11 mouse cellular contexts compared by ENCODE assay signal in the genomic region with DNA sequence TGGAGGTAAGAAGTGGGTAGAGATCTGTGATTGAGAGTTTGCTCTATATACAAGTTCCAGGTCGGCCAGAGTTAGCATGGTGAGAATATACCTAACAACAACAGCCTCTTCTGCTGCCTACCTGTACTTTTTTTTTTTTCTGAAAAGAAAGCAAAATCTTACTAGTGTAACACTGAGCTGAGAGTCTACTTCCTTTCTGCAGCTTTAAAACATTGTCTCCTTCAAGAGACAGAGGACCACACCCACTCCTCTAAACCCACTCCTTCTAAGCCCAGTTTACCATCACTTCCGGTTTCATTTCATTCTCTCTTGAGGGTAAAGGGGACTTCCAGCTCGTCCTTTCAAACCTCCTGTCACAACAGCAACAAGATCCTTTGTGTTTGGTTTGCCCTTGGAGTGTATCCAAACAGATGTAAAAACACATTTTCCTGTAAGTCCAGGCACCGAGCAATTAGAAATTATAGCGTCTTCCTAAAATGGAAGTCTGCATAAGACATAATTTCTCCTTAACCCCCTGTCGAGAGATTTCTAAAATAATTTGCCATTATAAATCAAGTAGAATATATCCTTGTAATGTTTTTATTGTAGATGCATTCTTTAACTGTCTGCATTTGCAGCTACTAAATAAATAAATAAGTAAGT. TPM values are rescaled to one million over a fixed set of nuclear protein-coding genes. Genes with fewer than 3 reads are reported as not detected.
DNase-seq lines count a peak whose midpoint lies in the region; ATAC-seq lines count a peak whose summit lies in the region.
"Had no signal": no experiment of that assay in that cellular context is flagged by ENCODE, and none has a peak within 500 bp of the region (broad histone marks: within the 10 kb centered on the region; RNA-seq: fewer than 3 reads in every experiment).

No protein-coding gene starts in this region.

- peaks cover 7% of the 10 kb centered on the region for H3K4me1 ChIP-seq in lung, embryonic 16.5 days (replicated peaks; ENCODE audit: control insufficient read depth, insufficient read depth, low read length)
- peaks cover 28% of the 10 kb centered on the region for H3K4me1 ChIP-seq in liver, embryonic 15.5 days (replicated peaks)
- peaks cover 10% of the 10 kb centered on the region for H3K4me1 ChIP-seq in midbrain, embryonic 16.5 days (ENCODE audit: control insufficient read depth, insufficient read depth, low read length)

- no peak for ATAC-seq in lung, embryonic 16.5 days (ENCODE audit: low read depth)
- ATAC-seq in liver, embryonic 15.5 days (ENCODE audit: insufficient read depth), result no peak
- ATAC-seq in midbrain, embryonic 16.5 days, result no peak

- H3K36me3 ChIP-seq in lung, embryonic 16.5 days (ENCODE audit: control insufficient read depth, insufficient read depth, low read length), result peaks cover 7% of the 10 kb centered on the region; the same call in 1 of the 2 replicates
- H3K36me3 ChIP-seq in liver, embryonic 15.5 days (replicated peaks), result peaks cover 9% of the 10 kb centered on the region
- H3K36me3 ChIP-seq in midbrain, embryonic 16.5 days (ENCODE audit: control insufficient read depth, insufficient read depth, low read length), result no peaks in the 10 kb centered on the region

- no peak overlapping the region for H3K27ac ChIP-seq in lung, embryonic 16.5 days (ENCODE audit: low read length)
- H3K27ac ChIP-seq in liver, embryonic 15.5 days (replicated peaks), result no peak overlapping the region
- H3K27ac ChIP-seq in midbrain, embryonic 16.5 days (ENCODE audit: low read length), result no peak overlapping the region
- H3K27ac ChIP-seq: heart, embryonic 10.5 days; layer of hippocampus, adult 2 months had no signal

- H3K4me3 ChIP-seq in lung, embryonic 16.5 days (ENCODE audit: low read length), result peak overlapping the region; percentile 31
- H3K4me3 ChIP-seq in liver, embryonic 15.5 days (replicated peaks), result no peak overlapping the region
- no peak overlapping the region for H3K4me3 ChIP-seq in midbrain, embryonic 16.5 days (ENCODE audit: low read depth, low read length)
- H3K4me3 ChIP-seq: heart, embryonic 10.5 days; layer of hippocampus, adult 2 months had no signal

- no peaks in the 10 kb centered on the region for H3K27me3 ChIP-seq in lung, embryonic 16.5 days (ENCODE audit: control insufficient read depth, insufficient read depth, low read depth, low read length)
- no peaks in the 10 kb centered on the region for H3K27me3 ChIP-seq in liver, embryonic 15.5 days
- H3K27me3 ChIP-seq in midbrain, embryonic 16.5 days (ENCODE audit: control insufficient read depth, insufficient read depth, low read depth, low read length), result no peaks in the 10 kb centered on the region

- peak overlapping the region; percentile 46 for H3K4me2 ChIP-seq in lung, embryonic 16.5 days (ENCODE audit: low read depth, low read length)
- H3K4me2 ChIP-seq in liver, embryonic 15.5 days, result peak overlapping the region; percentile 14
- no peak overlapping the region for H3K4me2 ChIP-seq in midbrain, embryonic 16.5 days (ENCODE audit: low read length)

- H3K9ac ChIP-seq in lung, embryonic 16.5 days (ENCODE audit: low read length), result no peak overlapping the region
- no peak overlapping the region for H3K9ac ChIP-seq in liver, embryonic 15.5 days
- no peak overlapping the region for H3K9ac ChIP-seq in midbrain, embryonic 16.5 days (ENCODE audit: low read depth, low read length)

- H3K9me3 ChIP-seq in lung, embryonic 16.5 days (ENCODE audit: control insufficient read depth, low read length), result no peaks in the 10 kb centered on the region
- H3K9me3 ChIP-seq in liver, embryonic 15.5 days (replicated peaks), result no peaks in the 10 kb centered on the region
- H3K9me3 ChIP-seq in midbrain, embryonic 16.5 days (replicated peaks; ENCODE audit: control insufficient read depth, low read length, poor library complexity, severe bottlenecking), result no peaks in the 10 kb centered on the region
- H3K9me3 ChIP-seq: heart, embryonic 10.5 days had no signal

- WGBS in lung, embryonic 16.5 days, result 42% methylated on average over 6 of the region's 6 CpGs
- WGBS in liver, embryonic 15.5 days (ENCODE audit: insufficient replicate concordance), result 37% methylated on average over 6 of the region's 6 CpGs
- WGBS in midbrain, embryonic 16.5 days, result 75% methylated on average over 6 of the region's 6 CpGs

- DNase-seq in lung, postnatal 14 days, result no peak
- DNase-seq in ZHBTc4 (ENCODE audit: low read depth, low spot score), result peak; percentile 35
- peak; percentile 74 for DNase-seq in thymus, postnatal 0 days (ENCODE audit: low spot score)
- no peak for DNase-seq in neural tube, embryonic 10.5 days (ENCODE audit: extremely low spot score, low spot score)
- DNase-seq in urinary bladder, adult 18-20 months (ENCODE audit: low spot score in 2 of 2), result no peak
- DNase-seq: adrenal gland, postnatal 14 days had no signal

RNA-seq across cellular contexts. Expression of a gene that starts 1.5 kb away (rescaled TPM):
- polyA plus RNA-seq in lung, embryonic 16.5 days (2015; fragmentation: Nextera tagmentation; extraction: Ambion mirVana), result 61.3 and 65.1 TPM in 2 replicates
- 31.0 and 34.8 TPM in 2 replicates for polyA plus RNA-seq in liver, embryonic 15.5 days (2015; fragmentation: Nextera tagmentation; extraction: Ambion mirVana)
- polyA plus RNA-seq in thymus, postnatal 0 days (2015; fragmentation: Nextera tagmentation; extraction: Ambion mirVana), result 110 and 116 TPM in 2 replicates
- 49.7 and 50.2 TPM in 2 replicates for polyA plus RNA-seq in midbrain, embryonic 16.5 days (2015; fragmentation: Nextera tagmentation; extraction: Ambion mirVana)

RNA-seq across cellular contexts. Expression of a gene that starts 45.5 kb away (rescaled TPM):
- 44.0 and 55.5 TPM in 2 replicates for polyA plus RNA-seq in lung, embryonic 16.5 days (2015; fragmentation: Nextera tagmentation; extraction: Ambion mirVana)
- polyA plus RNA-seq in liver, embryonic 15.5 days (2015; fragmentation: Nextera tagmentation; extraction: Ambion mirVana), result 6.6 and 6.7 TPM in 2 replicates
- 36.9 and 44.3 TPM in 2 replicates for polyA plus RNA-seq in thymus, postnatal 0 days (2015; fragmentation: Nextera tagmentation; extraction: Ambion mirVana)
- 187 and 193 TPM in 2 replicates for polyA plus RNA-seq in midbrain, embryonic 16.5 days (2015; fragmentation: Nextera tagmentation; extraction: Ambion mirVana)

Comparison
In these comparisons a context has a peak if more than half of its experiments do, and no peak if none do; other contexts are left out.
1. DNase-seq: peak in ZHBTc4 (single experiment) and thymus, postnatal 0 days (single experiment); none in lung, postnatal 14 days (single experiment), neural tube, embryonic 10.5 days (single experiment) and urinary bladder, adult 18-20 months (0 of 2).